Mouse (Mus musculus) CD4-positive, CD25-positive, alpha-beta regulatory T cell, adult 4 months (primary cell): ENCODE measurements around the gene Olfr320. TPM values are rescaled to one million over a fixed set of nuclear protein-coding genes. Genes with fewer than 3 reads are reported as not detected.

ENCODE experiments used
- polyA plus RNA-seq, 2 experiments: library from polyadenylated mRNA; unstranded; fragments of 100-300 nt; shearing (Covaris generic); gene quantifications; one replicate each; pipeline ENCODE4 v1.2.1; 2017

The Olfr320 gene
- polyA plus RNA-seq, 2 experiments from 2014 or later = not detected

Other genes starting within 250 kb of the Olfr320 start
- not detected for gene Gm12253, start 248.5 kb upstream of the Olfr320 start, polyA plus RNA-seq
- gene Lypd9, start 228.2 kb upstream of the Olfr320 start, polyA plus RNA-seq = not detected
- not detected for gene Olfr30, start 218.8 kb upstream of the Olfr320 start, polyA plus RNA-seq
- gene Olfr332, start 188.5 kb upstream of the Olfr320 start, polyA plus RNA-seq = under 1 TPM in 1 of 2 experiments, not detected in 1; 0.23 TPM
- not detected for gene Olfr331, start 178.5 kb upstream of the Olfr320 start, polyA plus RNA-seq
- not detected for gene Olfr330, start 146.3 kb upstream of the Olfr320 start, polyA plus RNA-seq
- not detected for gene Olfr329-ps, start 134.7 kb upstream of the Olfr320 start, polyA plus RNA-seq
- gene Olfr328, start 125.5 kb upstream of the Olfr320 start, polyA plus RNA-seq = not detected
- gene Olfr224, start 110.5 kb upstream of the Olfr320 start, polyA plus RNA-seq = under 1 TPM in 1 of 2 experiments, not detected in 1; 0.36 TPM
- not detected for gene Olfr325, start 103.4 kb upstream of the Olfr320 start, polyA plus RNA-seq
- gene Olfr324, start 86.0 kb upstream of the Olfr320 start, polyA plus RNA-seq = not detected
- not detected for gene 2210407C18Rik, start 65.0 kb upstream of the Olfr320 start, polyA plus RNA-seq
- not detected for gene Olfr323, start 50.6 kb upstream of the Olfr320 start, polyA plus RNA-seq
- not detected for gene Trim58, start 40.6 kb upstream of the Olfr320 start, polyA plus RNA-seq
- not detected for gene Olfr322, start 22.3 kb upstream of the Olfr320 start, polyA plus RNA-seq
- not detected for gene Olfr319, start 18.1 kb downstream of the Olfr320 start, polyA plus RNA-seq
- not detected for gene Olfr318, start 42.9 kb downstream of the Olfr320 start, polyA plus RNA-seq
- gene Olfr317, start 58.1 kb downstream of the Olfr320 start, polyA plus RNA-seq = not detected
- not detected for gene Olfr316, start 71.6 kb downstream of the Olfr320 start, polyA plus RNA-seq
- gene Olfr315, start 92.1 kb downstream of the Olfr320 start, polyA plus RNA-seq = not detected
- gene Olfr314, start 101.9 kb downstream of the Olfr320 start, polyA plus RNA-seq = not detected
- under 1 TPM in 1 of 2 experiments, not detected in 1; 1.00 TPM for gene Fam183b, start 120.9 kb downstream of the Olfr320 start, polyA plus RNA-seq
- not detected for gene Olfr313, start 133.9 kb downstream of the Olfr320 start, polyA plus RNA-seq
- gene Olfr312, start 148.1 kb downstream of the Olfr320 start, polyA plus RNA-seq = under 1 TPM in 1 of 2 experiments, not detected in 1; 0.13 TPM
- not detected for gene Olfr311, start 158.2 kb downstream of the Olfr320 start, polyA plus RNA-seq
- gene Gm12258, start 166.1 kb downstream of the Olfr320 start, polyA plus RNA-seq = 1 to 10 TPM; 7.1 to 7.9 TPM
- 10 to 100 TPM; 11.0 to 14.5 TPM for gene 2810021J22Rik, start 186.1 kb downstream of the Olfr320 start, polyA plus RNA-seq
- 10 to 100 TPM in 1 of 2 experiments, 1 to 10 TPM in 1; 8.2 to 10.6 TPM for gene Zfp39, start 223.1 kb downstream of the Olfr320 start, polyA plus RNA-seq
- not detected for gene Btnl10, start 236.8 kb downstream of the Olfr320 start, polyA plus RNA-seq